Mouse (Mus musculus) CH12.LX (cell line): ENCODE results near the gene Etfa. TPM values are rescaled to one million over a fixed set of nuclear protein-coding genes. Genes with fewer than 3 reads are reported as not detected.

Experiments
- DNase-seq: peaks from one replicate; pipeline ENCODE4 v3.0.0-alpha.2; 2013; ENCODE audit errors: extremely low read depth
- H3K27ac ChIP-seq: 2 replicates; pipeline ENCODE4 v1.5.1; 2012; ENCODE audit warnings: low read depth, mild to moderate bottlenecking, control low read depth, moderate library complexity; ENCODE audit not compliant: insufficient read depth
- H3K27me3 ChIP-seq: replicated peaks from 2 replicates; pipeline ENCODE3; 2012; ENCODE audit warnings: inconsistent platforms
- H3K36me3 ChIP-seq, 2 experiments: replicated peaks in 1 of 2; 2 replicates each; pipeline versions ENCODE3 to v1.6.1; 2012; ENCODE audit warnings: inconsistent platforms in 1 of 2, low read length in 1 of 2, mild to moderate bottlenecking in 1 of 2, mixed read lengths in 1 of 2, moderate library complexity in 1 of 2; ENCODE audit not compliant: control insufficient read depth in 1 of 2, insufficient read depth in 1 of 2
- H3K4me1 ChIP-seq, 2 experiments: 2 replicates each; pipeline ENCODE4 v1.6.1; 2012; ENCODE audit warnings: inconsistent platforms in 1 of 2, moderate library complexity in 1 of 2; ENCODE audit not compliant: insufficient read depth in 2 of 2, control insufficient read depth in 1 of 2
- H3K4me2 ChIP-seq: 2 replicates; pipeline ENCODE4 v1.6.1; 2012; ENCODE audit warnings: low read depth, mild to moderate bottlenecking, control low read depth; ENCODE audit not compliant: poor library complexity, insufficient read depth, severe bottlenecking
- H3K4me3 ChIP-seq, 3 experiments: fragments of 150-350 bp in 1 of 3; sonication (generic) in 1 of 3; replicated peaks in 1 of 3; 2 replicates each; pipeline versions ENCODE3 to v1.5.1; 2011 to 2012; ENCODE audit warnings: low read depth in 2 of 3, low read length in 2 of 3, mild to moderate bottlenecking in 2 of 3, moderate library complexity in 2 of 3, control low read depth in 1 of 3, improper control_type of control experiment in 1 of 3, inconsistent platforms in 1 of 3, mixed read lengths in 1 of 3; ENCODE audit not compliant: poor library complexity in 1 of 3
- H3K79me2 ChIP-seq: replicated peaks from 2 replicates; pipeline ENCODE4 v1.6.1; 2012; ENCODE audit warnings: mild to moderate bottlenecking, moderate library complexity; ENCODE audit not compliant: control insufficient read depth, poor library complexity, insufficient read depth, severe bottlenecking; ENCODE audit errors: extremely low read depth
- H3K9ac ChIP-seq: 2 replicates; pipeline ENCODE4 v1.6.1; 2012; ENCODE audit warnings: low read depth, mild to moderate bottlenecking, control low read depth, moderate library complexity; ENCODE audit not compliant: insufficient read depth
- H3K9me3 ChIP-seq: replicated peaks from 2 replicates; pipeline ENCODE3; 2012; ENCODE audit warnings: low read length, inconsistent platforms, mixed read lengths
- BHLHE40 ChIP-seq: IDR thresholded peaks from 2 replicates; pipeline ENCODE4 v1.6.1; 2011; ENCODE audit warnings: mild to moderate bottlenecking, low read depth, low read length, improper control_type of control experiment
- CHD1 ChIP-seq: IDR thresholded peaks from 2 replicates; pipeline ENCODE4 v1.6.1; 2012; ENCODE audit warnings: low read depth, low read length, improper control_type of control experiment, inconsistent platforms
- CHD2 ChIP-seq: IDR thresholded peaks from 2 replicates; pipeline ENCODE4 v1.6.1; 2011; ENCODE audit warnings: low read length, improper control_type of control experiment
- CTCF ChIP-seq, 2 experiments: IDR thresholded peaks in 1 of 2; conservative IDR thresholded peaks in 1 of 2; 2 replicates each; pipeline ENCODE4 v1.5.1; 2011 to 2012; ENCODE audit warnings: low read depth in 2 of 2, low read length in 2 of 2, improper control_type of control experiment in 1 of 2, inconsistent platforms in 1 of 2, mild to moderate bottlenecking in 1 of 2, moderate library complexity in 1 of 2
- E2F4 ChIP-seq: IDR thresholded peaks from 2 replicates; pipeline ENCODE4 v1.6.1; 2011; ENCODE audit warnings: low read depth, low read length, improper control_type of control experiment; ENCODE audit not compliant: insufficient replicate concordance
- ELF1 ChIP-seq: IDR thresholded peaks from 2 replicates; pipeline ENCODE4 v1.6.1; 2014; ENCODE audit warnings: low read depth, mild to moderate bottlenecking, inconsistent platforms, low read length, improper control_type of control experiment
- EP300 ChIP-seq: IDR thresholded peaks from 2 replicates; pipeline ENCODE4 v1.6.1; 2011; ENCODE audit warnings: low read length, improper control_type of control experiment
- ETS1 ChIP-seq: conservative IDR thresholded peaks from 2 replicates; pipeline ENCODE4 v1.6.1; 2012; ENCODE audit warnings: low read depth, mild to moderate bottlenecking, inconsistent platforms, low read length, improper control_type of control experiment, moderate library complexity
- HCFC1 ChIP-seq: IDR thresholded peaks from 2 replicates; pipeline ENCODE4 v1.6.1; 2012; ENCODE audit warnings: low read depth, mild to moderate bottlenecking, inconsistent platforms, low read length, improper control_type of control experiment
- JUN ChIP-seq: IDR thresholded peaks from 2 replicates; pipeline ENCODE4 v1.6.1; 2011; ENCODE audit warnings: low read depth, mild to moderate bottlenecking, low read length, improper control_type of control experiment, moderate library complexity; ENCODE audit not compliant: insufficient read depth
- MAX ChIP-seq: IDR thresholded peaks from 2 replicates; pipeline ENCODE4 v1.6.1; 2011; ENCODE audit warnings: low read length, improper control_type of control experiment
- MAZ ChIP-seq: IDR thresholded peaks from 2 replicates; pipeline ENCODE4 v1.6.1; 2012; ENCODE audit warnings: low read depth, mild to moderate bottlenecking, inconsistent platforms, low read length, improper control_type of control experiment, moderate library complexity
- MEF2A ChIP-seq: IDR thresholded peaks from 2 replicates; pipeline ENCODE4 v1.6.1; 2014; ENCODE audit warnings: low read depth, mild to moderate bottlenecking, inconsistent platforms, low read length, improper control_type of control experiment, borderline replicate concordance
- MXI1 ChIP-seq: IDR thresholded peaks from 2 replicates; pipeline ENCODE4 v1.6.1; 2011; ENCODE audit warnings: mild to moderate bottlenecking, low read depth, low read length, improper control_type of control experiment
- MYC ChIP-seq: IDR thresholded peaks from 2 replicates; pipeline ENCODE4 v1.6.1; 2011; ENCODE audit warnings: low read depth, mild to moderate bottlenecking, improper control_type of control experiment, low read length
- NELFE ChIP-seq: IDR thresholded peaks from 2 replicates; pipeline ENCODE4 v1.6.1; 2011; ENCODE audit warnings: low read depth, low read length, improper control_type of control experiment
- NRF1 ChIP-seq: IDR thresholded peaks from 2 replicates; pipeline ENCODE4 v1.6.1; 2014; ENCODE audit warnings: low read depth, mild to moderate bottlenecking, inconsistent platforms, low read length, improper control_type of control experiment, moderate library complexity
- POLR2A ChIP-seq: IDR thresholded peaks from 2 replicates; pipeline ENCODE4 v1.6.1; 2011; ENCODE audit warnings: low read depth, mild to moderate bottlenecking, improper control_type of control experiment, low read length
- RCOR1 ChIP-seq: conservative IDR thresholded peaks from 2 replicates; pipeline ENCODE4 v1.6.1; 2012; ENCODE audit warnings: low read depth, mild to moderate bottlenecking, inconsistent platforms, low read length, improper control_type of control experiment
- TBP ChIP-seq: conservative IDR thresholded peaks from 2 replicates; pipeline ENCODE4 v1.6.1; 2011; ENCODE audit warnings: low read depth, low read length, improper control_type of control experiment
- TCF12 ChIP-seq: IDR thresholded peaks from 2 replicates; pipeline ENCODE4 v1.6.1; 2014; ENCODE audit warnings: low read depth, mild to moderate bottlenecking, inconsistent platforms, low read length, improper control_type of control experiment
- ZMIZ1 ChIP-seq: IDR thresholded peaks from 2 replicates; pipeline ENCODE4 v1.6.1; 2012; ENCODE audit warnings: low read depth, mild to moderate bottlenecking, inconsistent platforms, low read length, improper control_type of control experiment
- dilution Hi-C: fragments of 300-500 bp; cut with MboI; formaldehyde crosslinking; loops from 2 replicates; pipeline ENCODE4 v1.14.3; 2020; ENCODE audit warnings: low sequenced_read_pairs; ENCODE audit not compliant: extremely low pct_unique_long_range_greater_than_20kb, extremely low pct_ligation_motif_present
- in situ Hi-C: fragments of 300-500 bp; cut with MboI; formaldehyde crosslinking; loops from 3 replicates; pipeline ENCODE4 v1.14.3; 2019; ENCODE audit warnings: low sequenced_read_pairs, low pct_ligation_motif_present, low pct_unique_long_range_greater_than_20kb, mixed read lengths
- polyA plus RNA-seq: library from polyadenylated mRNA; unstranded; fragments of >175 nt; gene quantifications from 2 replicates; pipeline ENCODE4 v1.2.1, GENCODE M21; 2012; ENCODE audit warnings: low read depth; ENCODE audit not compliant: insufficient read length
- total RNA-seq, 2 experiments: library from RNA; depleted of rRNA; stranded (reverse); fragments of 300-350 nt in 1 of 2; fragments of >200 nt in 1 of 2; gene quantifications; 2 replicates each; pipeline ENCODE4 v1.2.3; 2012 to 2014

Gene Etfa
- total RNA-seq (2012; rRNA removed), result 37.8 and 42.7 TPM in 2 replicates
- 60.1 and 69.3 TPM in 2 replicates for total RNA-seq (2014; rRNA removed)
- polyA plus RNA-seq, result 121 and 139 TPM in 2 replicates

DNA sequence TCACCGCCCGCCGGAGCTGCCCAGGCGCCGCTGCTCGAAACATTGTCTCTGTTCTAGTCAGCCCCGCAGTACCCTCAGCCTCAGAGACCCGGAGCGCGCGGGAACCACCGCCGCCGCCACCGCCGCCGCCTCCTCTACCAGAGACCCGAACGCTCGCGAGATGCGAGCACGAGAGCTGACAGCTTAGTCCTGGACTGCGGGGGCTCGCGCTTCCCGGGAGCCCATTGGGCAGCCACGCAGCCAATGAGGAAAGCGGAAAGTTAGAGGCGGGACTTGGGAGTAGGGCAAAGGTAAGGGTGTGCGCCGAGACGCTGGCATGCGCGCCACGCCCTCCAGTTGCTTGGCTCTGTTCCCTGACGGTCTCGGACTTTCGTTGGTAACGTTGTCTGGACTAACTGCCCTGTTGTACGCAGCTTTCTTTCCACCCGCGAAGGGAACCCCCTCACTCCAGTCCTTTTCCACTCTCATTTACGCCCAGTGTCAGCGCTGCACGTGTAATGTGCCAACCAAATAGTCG, at the start of gene Etfa:
Gene Etfa, minus strand, starts transcription at position 217 of the 517 bp plus-strand sequence.
- H3K27me3 ChIP-seq, result peaks cover 4% of the 10 kb centered on the region
- peak within 1 kb of the TSS; percentile 83 for H3K4me2 ChIP-seq
- H3K79me2 ChIP-seq, result peaks cover 27% of the 10 kb centered on the region
- peaks cover 5 to 20% of the 10 kb centered on the region in 2 experiments; a peak in 2 of 4 replicates for H3K4me1 ChIP-seq
- H3K4me3 ChIP-seq, result peak within 1 kb of the TSS; percentile 77 to 89 (median 79)
- H3K9ac ChIP-seq, result peak within 1 kb of the TSS; percentile 62
- no peak for TF ChIP-seq ELF1
- TF ChIP-seq MXI1, result peak; percentile 90
- TF ChIP-seq POLR2A, result peak; percentile 80
- no peak for TF ChIP-seq MAZ
- TF ChIP-seq CHD2, result peak; percentile 98
- 0 out of 2 replicates have a peak, but pooled peaks have one; percentile 44 for TF ChIP-seq TBP
- peak; percentile 65; the same call in 1 of the 2 replicates for TF ChIP-seq MYC
- TF ChIP-seq EP300, result no peak
- peak; percentile 5; the same call in 1 of the 2 replicates for TF ChIP-seq HCFC1
- TF ChIP-seq ETS1, result no peak
- TF ChIP-seq TCF12, result 0 out of 2 replicates have a peak, but pooled peaks have one; percentile 9
- no peak for TF ChIP-seq MEF2A
- no peak for TF ChIP-seq CTCF (conservative IDR thresholded peaks at IDR 0.05 in 1 of 2, IDR thresholded peaks at IDR 0.05 in 1 of 2; ENCODE audit: low read depth in 2 of 2, low read length in 2 of 2)
- no peak for TF ChIP-seq JUN
- no peak for TF ChIP-seq CHD1
- 0 out of 2 replicates have a peak, but pooled peaks have one; percentile 57 for TF ChIP-seq ZMIZ1
- TF ChIP-seq MAX, result peak; percentile 81
- peak; percentile 80 for TF ChIP-seq BHLHE40
- TF ChIP-seq NRF1, result peak; percentile 79
- TF ChIP-seq NELFE, result peak; percentile 62; the same call in 1 of the 2 replicates
- peak; percentile 97 for DNase-seq
- H3K27ac ChIP-seq, result peak within 1 kb of the TSS; percentile 85
- dilution Hi-C loops (no loop called here), in situ Hi-C loops (no loop called here)
- no peaks in the 10 kb centered on the region for H3K9me3 ChIP-seq
- peaks cover 0 to 13% of the 10 kb centered on the region in 2 experiments for H3K36me3 ChIP-seq

DNA sequence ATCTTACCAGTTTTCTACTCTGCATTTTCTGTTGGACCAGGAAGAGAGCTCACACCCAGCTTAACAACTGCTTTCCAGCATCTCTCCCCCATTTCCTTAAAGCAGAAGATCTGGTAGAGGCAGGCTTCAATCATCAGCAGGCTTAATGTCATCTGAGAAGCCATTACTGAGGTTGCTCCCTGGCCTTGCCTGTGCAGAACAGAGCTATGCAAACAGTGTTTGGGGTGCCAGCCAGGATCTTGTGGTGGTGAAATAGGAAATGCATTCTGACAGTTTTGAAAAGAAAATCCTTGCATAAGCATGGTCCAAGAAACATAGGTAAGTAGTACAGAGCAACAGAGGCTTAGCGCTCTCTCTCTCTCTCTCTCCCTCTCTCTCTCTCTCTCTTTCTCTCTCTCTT, 48.9 kb upstream of the Etfa start:
- no peaks in the 10 kb centered on the region for H3K36me3 ChIP-seq
- H3K4me2 ChIP-seq, result no peak overlapping the region
- no peaks in the 10 kb centered on the region for H3K9me3 ChIP-seq
- H3K27me3 ChIP-seq, result no peaks in the 10 kb centered on the region
- DNase-seq, result no peak
- no peak overlapping the region for H3K27ac ChIP-seq
- no peaks in the 10 kb centered on the region for H3K4me1 ChIP-seq
- no peak overlapping the region for H3K9ac ChIP-seq
- dilution Hi-C loops (no loop called here), in situ Hi-C loops (no loop called here)
- no peak for TF ChIP-seq RCOR1
- TF ChIP-seq E2F4, result no peak
- no peak overlapping the region for H3K4me3 ChIP-seq
- no peaks in the 10 kb centered on the region for H3K79me2 ChIP-seq
